Mouse (Mus musculus) kidney, postnatal 0 days (tissue): ENCODE measurements around the gene Zfp386. TPM values are rescaled to one million over a fixed set of nuclear protein-coding genes. Genes with fewer than 3 reads are reported as not detected.
A peak's percentile ranks its signal among the peaks of the same experiment; 100 is the strongest.

Source experiments
- ATAC-seq: fragments of 200-750 bp; cut with Nextera tagmentation; replicated peaks from 2 replicates; pipeline ENCODE4 v1.8.0; 2017; ENCODE audit warnings: low read depth, moderate number of reproducible peaks, moderate TSS enrichment, moderate library complexity; ENCODE audit not compliant: low FRiP score
- DNase-seq: peaks from one replicate; pipeline ENCODE4 v3.0.0-alpha.2; 2016; ENCODE audit warnings: low spot score
- H3K27ac ChIP-seq: fragments of 300-500 bp; sonication (generic); 2 replicates; pipeline ENCODE4 v1.5.1; 2014; ENCODE audit warnings: mild to moderate bottlenecking
- H3K27me3 ChIP-seq: fragments of 300-500 bp; sonication (generic); 2 replicates; pipeline ENCODE4 v1.6.1; 2014; ENCODE audit warnings: low read length, mixed read lengths; ENCODE audit not compliant: insufficient read depth
- H3K36me3 ChIP-seq: fragments of 300-500 bp; sonication (generic); 2 replicates; pipeline ENCODE4 v1.6.1; 2014; ENCODE audit warnings: low read length, mixed read lengths; ENCODE audit not compliant: insufficient read depth
- H3K4me1 ChIP-seq: fragments of 300-500 bp; sonication (generic); replicated peaks from 2 replicates; pipeline ENCODE4 v1.6.1; 2014; ENCODE audit warnings: antibody characterized with exemption, low read length, mixed read lengths; ENCODE audit not compliant: insufficient read depth
- H3K4me2 ChIP-seq: fragments of 300-500 bp; sonication (generic); 2 replicates; pipeline ENCODE4 v1.6.1; 2014; ENCODE audit warnings: mild to moderate bottlenecking, low read length, moderate library complexity, mixed read lengths
- H3K4me3 ChIP-seq: fragments of 300-500 bp; sonication (generic); replicated peaks from 2 replicates; pipeline ENCODE4 v1.5.1; 2014; ENCODE audit warnings: low read depth, low read length
- H3K9ac ChIP-seq: fragments of 300-500 bp; sonication (generic); 2 replicates; pipeline ENCODE4 v1.6.1; 2014; ENCODE audit warnings: low read depth, low read length
- H3K9me3 ChIP-seq: fragments of 300-500 bp; sonication (generic); replicated peaks from 2 replicates; pipeline ENCODE4 v1.6.1; 2016; ENCODE audit warnings: low read length, inconsistent platforms, mixed read lengths
- CTCF ChIP-seq: IDR thresholded peaks from 2 replicates; pipeline ENCODE4 v1.5.1; 2016; ENCODE audit warnings: antibody characterized with exemption, low read depth, mild to moderate bottlenecking, moderate library complexity
- WGBS: fragments of 180-500 bp; shearing (Covaris S2); extraction: QIAGEN DNeasy Blood & Tissue Kit; methylation state at CpG from one replicate; pipeline ENCODE4 v1.1.7; 2014; 5-methylcytosine and 5-hydroxymethylcytosine counted together
- polyA plus RNA-seq: library from polyadenylated mRNA; unstranded; fragments of >200 nt; fragmentation: Nextera tagmentation; extraction: Ambion mirVana; gene quantifications from 2 replicates; pipeline ENCODE4 v1.2.1, GENCODE M21; 2015

Zfp386 gene
- polyA plus RNA-seq, 1 experiment from 2014 or later = 47.0 TPM

DNA sequence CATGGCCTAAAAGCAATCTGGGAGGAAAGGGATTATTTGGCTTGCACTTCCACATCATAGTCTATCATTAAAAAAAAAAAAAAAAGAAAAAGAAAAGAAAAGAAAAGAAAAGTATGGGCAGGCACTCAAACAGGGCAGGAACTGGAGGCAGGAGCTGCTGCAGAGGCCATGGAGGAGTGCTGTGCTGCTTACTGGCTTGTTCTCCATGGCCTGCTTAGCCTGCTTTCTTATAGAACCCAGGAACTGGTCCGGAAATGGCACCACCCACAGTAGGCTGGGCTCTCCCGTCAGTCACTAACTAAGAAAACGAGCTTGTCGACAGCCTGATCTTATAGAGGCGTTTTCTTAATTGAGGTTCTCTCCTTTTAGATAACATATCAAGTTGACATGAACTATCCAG is 2.7 kb upstream of the Zfp386 start:
- Histone ChIP-seq H3K4me2 (no peak overlapping the region), H3K9me3 (no peaks in the 10 kb centered on the region), H3K4me3 (no peak overlapping the region), H3K9ac (no peak overlapping the region), H3K4me1 (peaks cover 12% of the 10 kb centered on the region), H3K27me3 (no peaks in the 10 kb centered on the region), H3K27ac (no peak overlapping the region), H3K36me3 (no peaks in the 10 kb centered on the region)
- WGBS = 85% methylated on average over 5 of the region's 5 CpGs
- ATAC-seq = no peak
- no peak for DNase-seq
- no peak for TF ChIP-seq CTCF

DNA sequence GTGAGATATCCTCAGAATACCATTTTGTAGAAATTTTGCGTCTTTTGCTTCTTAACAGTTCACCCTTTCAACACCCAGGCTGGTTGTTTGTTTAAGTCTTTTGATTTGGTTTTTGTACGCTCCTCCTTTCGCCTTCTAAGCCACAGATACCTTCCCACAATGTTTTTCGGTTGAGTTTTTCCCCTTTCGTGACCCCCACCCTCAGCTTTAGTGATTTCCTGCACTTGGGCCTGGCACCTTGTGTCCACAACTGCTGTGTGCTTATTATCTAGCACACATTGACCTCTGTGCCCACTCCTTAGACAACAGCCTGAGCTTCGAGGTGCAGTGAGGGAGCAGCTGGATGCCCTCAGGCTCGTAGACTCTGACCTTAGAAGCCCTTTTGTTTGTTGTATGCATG is 1.2 kb downstream of the Zfp386 start:
- peak overlapping the region; percentile 94 for H3K9ac ChIP-seq

DNA sequence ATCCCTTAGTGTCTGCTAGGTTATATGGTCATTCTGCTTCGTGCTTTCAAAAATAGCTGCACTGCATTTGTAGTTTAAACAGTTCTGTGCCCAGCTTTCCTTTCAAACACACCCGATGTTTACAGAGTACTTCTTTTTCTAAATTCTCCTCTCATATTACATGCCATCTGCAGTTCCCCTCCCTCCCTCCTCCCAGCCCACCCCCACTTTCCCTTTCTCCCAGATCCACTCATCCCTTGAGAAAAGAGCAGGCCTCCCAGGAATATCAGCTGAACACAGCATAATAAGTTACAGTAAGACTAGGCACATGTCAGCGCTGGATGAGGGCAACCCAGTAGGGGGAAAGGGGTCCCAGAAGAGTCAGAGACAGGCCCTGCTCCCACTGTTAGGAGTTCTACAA is 1.7 kb downstream of the Zfp386 start:
- 55% methylated on average over 3 of the region's 3 CpGs for WGBS

More for the DNA sequence above, 1.2 kb downstream of the Zfp386 start:
- peak overlapping the region; percentile 78 for H3K4me3 ChIP-seq
- DNase-seq (no peak), ATAC-seq (no peak)
- H3K36me3 ChIP-seq = 0 out of 2 replicates have a peak, but pooled peaks cover 7% of the 10 kb centered on the region
- TF ChIP-seq CTCF = no peak
- H3K4me1 ChIP-seq = peaks cover 12% of the 10 kb centered on the region
- no peak overlapping the region for H3K27ac ChIP-seq
- no peaks in the 10 kb centered on the region for H3K9me3 ChIP-seq
- 49% methylated on average over 7 of the region's 7 CpGs for WGBS
- H3K27me3 ChIP-seq = no peaks in the 10 kb centered on the region
- H3K4me2 ChIP-seq = peak overlapping the region; percentile 76

DNA sequence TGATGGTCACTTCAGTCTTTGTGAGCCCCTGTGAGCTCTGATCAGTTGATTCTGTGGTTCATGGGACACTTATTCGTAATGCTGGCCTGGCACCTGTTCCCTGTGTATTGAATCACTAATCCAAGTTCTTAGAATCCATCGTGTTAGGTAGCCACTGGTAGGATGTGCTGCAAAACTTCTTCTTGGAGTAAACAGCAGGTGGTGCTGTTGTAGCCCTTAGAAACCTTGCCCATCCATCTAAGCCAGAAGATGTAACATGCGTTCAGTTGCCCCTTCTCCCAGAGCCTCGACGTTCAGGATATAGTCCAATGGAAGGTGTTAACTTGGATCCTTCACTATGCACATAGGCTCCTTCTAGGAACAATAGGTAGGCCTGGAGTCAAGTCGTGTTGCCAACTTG is 2.2 kb downstream of the Zfp386 start:
- no peak overlapping the region for H3K4me3 ChIP-seq
- no peaks in the 10 kb centered on the region for H3K9me3 ChIP-seq
- no peak overlapping the region for H3K4me2 ChIP-seq
- no peak overlapping the region for H3K27ac ChIP-seq
- WGBS = 82% methylated on average over 6 of the region's 6 CpGs
- peaks cover 12% of the 10 kb centered on the region for H3K4me1 ChIP-seq
- H3K9ac ChIP-seq = no peak overlapping the region
- peak; percentile 23 for DNase-seq
- H3K27me3 ChIP-seq = no peaks in the 10 kb centered on the region
- ATAC-seq = no peak
- H3K36me3 ChIP-seq = peaks cover 9% of the 10 kb centered on the region; the same call in 1 of the 2 replicates
- peak; percentile 66 for TF ChIP-seq CTCF

More for the DNA sequence above, 1.7 kb downstream of the Zfp386 start:
- Histone ChIP-seq H3K9ac (no peak overlapping the region), H3K27me3 (no peaks in the 10 kb centered on the region), H3K4me2 (peak overlapping the region; percentile 76), H3K27ac (no peak overlapping the region), H3K9me3 (no peaks in the 10 kb centered on the region), H3K4me1 (peaks cover 12% of the 10 kb centered on the region), H3K36me3 (0 out of 2 replicates have a peak, but pooled peaks cover 7% of the 10 kb centered on the region), H3K4me3 (no peak overlapping the region)
- DNase-seq = no peak
- TF ChIP-seq CTCF = no peak
- no peak for ATAC-seq

DNA sequence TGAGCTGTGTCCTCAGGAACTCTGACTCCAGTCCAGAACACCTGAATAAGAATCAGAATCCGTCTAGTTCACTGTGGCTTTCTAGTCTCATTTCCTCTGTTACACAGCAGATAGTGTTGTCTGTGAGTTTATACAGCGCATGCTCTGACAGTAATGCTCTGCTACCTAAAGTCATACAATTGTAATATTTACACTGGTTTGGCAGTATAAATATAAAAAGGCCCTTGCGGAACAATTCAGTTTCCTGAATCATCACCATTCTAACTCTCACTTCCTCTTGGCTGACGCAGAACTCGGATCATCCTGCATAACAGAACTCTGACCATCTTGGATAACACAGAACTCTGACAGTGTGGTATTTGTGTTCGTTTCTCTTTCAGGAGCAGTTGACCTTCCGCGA is 6.8 kb downstream of the Zfp386 start:
- Histone ChIP-seq H3K36me3 (peaks cover 38% of the 10 kb centered on the region), H3K4me3 (no peak overlapping the region), H3K9me3 (peaks cover 6% of the 10 kb centered on the region; the same call in 1 of the 2 replicates), H3K27me3 (no peaks in the 10 kb centered on the region), H3K9ac (no peak overlapping the region), H3K4me1 (peaks cover 2% of the 10 kb centered on the region; the same call in 1 of the 2 replicates), H3K27ac (no peak overlapping the region), H3K4me2 (no peak overlapping the region)
- WGBS = 85% methylated on average over 8 of the region's 8 CpGs
- no peak for ATAC-seq
- no peak for TF ChIP-seq CTCF
- DNase-seq = no peak

DNA sequence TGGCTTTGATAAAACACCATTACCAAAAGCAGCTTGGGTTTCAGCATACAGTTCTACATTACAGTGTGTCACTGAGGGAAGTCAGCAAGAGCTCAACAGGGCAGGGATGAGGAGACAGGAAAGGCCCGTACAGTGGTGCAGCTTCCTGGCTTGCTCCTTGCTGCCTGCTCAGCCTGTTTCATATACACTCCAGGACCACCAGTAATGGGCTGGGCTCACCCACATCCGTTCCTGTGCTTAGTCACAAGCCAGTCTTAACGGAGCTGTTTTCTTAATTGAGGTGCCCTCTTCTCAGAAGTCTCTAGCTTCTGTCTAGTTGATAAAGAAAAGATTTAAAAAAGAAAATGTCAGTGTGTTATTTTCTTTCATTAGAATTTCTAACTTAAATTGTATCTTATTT is 8.6 kb downstream of the Zfp386 start:
- no peak for TF ChIP-seq CTCF
- H3K4me3 ChIP-seq = no peak overlapping the region
- H3K4me1 ChIP-seq = no peaks in the 10 kb centered on the region
- peaks cover 49% of the 10 kb centered on the region for H3K36me3 ChIP-seq
- DNase-seq = no peak
- peaks cover 16% of the 10 kb centered on the region; the same call in 1 of the 2 replicates for H3K9me3 ChIP-seq
- H3K27me3 ChIP-seq = no peaks in the 10 kb centered on the region
- WGBS = 95% methylated on average over 3 of the region's 3 CpGs
- no peak overlapping the region for H3K4me2 ChIP-seq
- H3K27ac ChIP-seq = no peak overlapping the region
- ATAC-seq = no peak
- H3K9ac ChIP-seq = no peak overlapping the region
